Mouse (Mus musculus) heart, postnatal 0 days (tissue): ENCODE measurements around the gene Bdkrb1. TPM values are rescaled to one million over a fixed set of nuclear protein-coding genes. Genes with fewer than 3 reads are reported as not detected.

ENCODE experiments used
- ATAC-seq: fragments of 200-750 bp; cut with Nextera tagmentation; 2 replicates; pipeline ENCODE4 v1.8.0; 2017; ENCODE audit warnings: low read depth, moderate number of reproducible peaks, moderate library complexity; ENCODE audit not compliant: insufficient read depth
- DNase-seq: peaks from one replicate; pipeline ENCODE4 v3.0.0-alpha.2; 2016; ENCODE audit warnings: low spot score
- H3K27ac ChIP-seq: fragments of 300-500 bp; sonication (generic); 2 replicates; pipeline ENCODE4 v1.5.1; 2014; ENCODE audit warnings: low read depth, mild to moderate bottlenecking
- H3K27me3 ChIP-seq: fragments of 300-500 bp; sonication (generic); 2 replicates; pipeline ENCODE4 v1.6.1; 2014; ENCODE audit warnings: low read length, mixed read lengths; ENCODE audit not compliant: control insufficient read depth, insufficient read depth
- H3K36me3 ChIP-seq: fragments of 300-500 bp; sonication (generic); replicated peaks from 2 replicates; pipeline ENCODE4 v1.6.1; 2014; ENCODE audit warnings: low read length, mixed read lengths; ENCODE audit not compliant: control insufficient read depth, insufficient read depth
- H3K4me1 ChIP-seq: fragments of 300-500 bp; sonication (generic); 2 replicates; pipeline ENCODE4 v1.6.1; 2014; ENCODE audit warnings: antibody characterized with exemption; ENCODE audit not compliant: control insufficient read depth, insufficient read depth
- H3K4me2 ChIP-seq: fragments of 300-500 bp; sonication (generic); 2 replicates; pipeline ENCODE4 v1.6.1; 2014; ENCODE audit warnings: low read depth, mild to moderate bottlenecking, low read length, moderate library complexity
- H3K4me3 ChIP-seq: fragments of 300-500 bp; sonication (generic); 2 replicates; pipeline ENCODE4 v1.5.1; 2014; ENCODE audit warnings: low read depth, low read length
- H3K9ac ChIP-seq: fragments of 300-500 bp; sonication (generic); replicated peaks from 2 replicates; pipeline ENCODE4 v1.6.1; 2014; ENCODE audit warnings: low read depth, low read length, mixed read lengths
- H3K9me3 ChIP-seq: fragments of 300-500 bp; sonication (generic); replicated peaks from 2 replicates; pipeline ENCODE4 v1.6.1; 2016; ENCODE audit warnings: low read length; ENCODE audit not compliant: control insufficient read depth
- CTCF ChIP-seq: IDR thresholded peaks from 2 replicates; pipeline ENCODE4 v1.5.1; 2016; ENCODE audit warnings: antibody characterized with exemption, control low read depth, low read depth
- EP300 ChIP-seq: IDR thresholded peaks from 2 replicates; pipeline ENCODE4 v1.6.1; 2016; ENCODE audit warnings: antibody characterized with exemption, low read depth
- WGBS: fragments of 180-500 bp; shearing (Covaris S2); extraction: QIAGEN DNeasy Blood & Tissue Kit; methylation state at CpG from one replicate; pipeline ENCODE4 v1.1.7; 2014; 5-methylcytosine and 5-hydroxymethylcytosine counted together
- polyA plus RNA-seq: library from polyadenylated mRNA; unstranded; fragments of >200 nt; fragmentation: Nextera tagmentation; extraction: Ambion mirVana; gene quantifications from 2 replicates; pipeline ENCODE4 v1.2.1, GENCODE M21; 2015
- total RNA-seq: library from RNA; depleted of rRNA; stranded (reverse); fragments of >200 nt; gene quantifications from 2 replicates; pipeline ENCODE4 v1.2.3, GENCODE M21; 2014; ENCODE audit warnings: low replicate concordance

Gene Bdkrb1
- total and polyA plus RNA-seq, 2 experiments from 2014 or later: not detected

GRCm38 (mm10) chr12:105599098-105599497, 3.8 kb upstream of the Bdkrb1 start:
- Histone ChIP-seq H3K4me1 (no peaks in the 10 kb centered on the region), H3K27ac (no peak overlapping the region), H3K9me3 (no peaks in the 10 kb centered on the region), H3K36me3 (no peaks in the 10 kb centered on the region), H3K4me3 (no peak overlapping the region), H3K4me2 (no peak overlapping the region), H3K9ac (no peak overlapping the region), H3K27me3 (no peaks in the 10 kb centered on the region)
- ATAC-seq: no peak
- WGBS: 77% methylated on average over 5 of the region's 5 CpGs
- no peak for TF ChIP-seq CTCF
- no peak for DNase-seq

GRCm38 (mm10) chr12:105601586-105601985, 1.3 kb upstream of the Bdkrb1 start:
- no peaks in the 10 kb centered on the region for H3K36me3 ChIP-seq
- H3K4me1 ChIP-seq: no peaks in the 10 kb centered on the region
- H3K4me3 ChIP-seq: no peak overlapping the region
- H3K27ac ChIP-seq: no peak overlapping the region
- H3K9ac ChIP-seq: no peak overlapping the region
- 27% methylated on average over 6 of the region's 6 CpGs for WGBS
- no peak for TF ChIP-seq CTCF
- no peak for TF ChIP-seq EP300
- no peaks in the 10 kb centered on the region for H3K27me3 ChIP-seq
- no peaks in the 10 kb centered on the region for H3K9me3 ChIP-seq
- ATAC-seq (no peak), DNase-seq (no peak)
- H3K4me2 ChIP-seq: no peak overlapping the region

- no peak overlapping the region for H3K4me2 ChIP-seq
- H3K27me3 ChIP-seq: no peaks in the 10 kb centered on the region
- no peak for ATAC-seq
- 85% methylated on average over 11 of the region's 11 CpGs for WGBS
- H3K4me3 ChIP-seq: no peak overlapping the region
- DNase-seq: no peak
- H3K9me3 ChIP-seq: no peaks in the 10 kb centered on the region
- no peak overlapping the region for H3K9ac ChIP-seq
- TF ChIP-seq CTCF (no peak), EP300 (no peak)
- no peaks in the 10 kb centered on the region for H3K36me3 ChIP-seq
- H3K27ac ChIP-seq: no peak overlapping the region
- no peaks in the 10 kb centered on the region for H3K4me1 ChIP-seq
These were observed 1.0 kb downstream of the Bdkrb1 start for GRCm38 (mm10) chr12:105603904-105604303.

GRCm38 (mm10) chr12:105605212-105605611, 2.3 kb downstream of the Bdkrb1 start:
- Histone ChIP-seq H3K27me3 (no peaks in the 10 kb centered on the region), H3K36me3 (no peaks in the 10 kb centered on the region), H3K9ac (no peak overlapping the region), H3K4me2 (no peak overlapping the region), H3K27ac (no peak overlapping the region), H3K4me1 (no peaks in the 10 kb centered on the region), H3K9me3 (no peaks in the 10 kb centered on the region), H3K4me3 (no peak overlapping the region)
- DNase-seq (no peak), ATAC-seq (no peak)
- TF ChIP-seq EP300 (no peak), CTCF (no peak)
- 54% methylated on average over 8 of the region's 8 CpGs for WGBS

- no peak overlapping the region for H3K4me3 ChIP-seq
- no peaks in the 10 kb centered on the region for H3K27me3 ChIP-seq
- no peaks in the 10 kb centered on the region for H3K4me1 ChIP-seq
- no peaks in the 10 kb centered on the region for H3K36me3 ChIP-seq
- no peaks in the 10 kb centered on the region for H3K9me3 ChIP-seq
- 54% methylated on average over 4 of the region's 4 CpGs for WGBS
- no peak overlapping the region for H3K4me2 ChIP-seq
- ATAC-seq (no peak), DNase-seq (no peak)
- no peak overlapping the region for H3K27ac ChIP-seq
- H3K9ac ChIP-seq: no peak overlapping the region
- TF ChIP-seq EP300: no peak
- TF ChIP-seq CTCF: no peak
These were observed 4.0 kb downstream of the Bdkrb1 start for GRCm38 (mm10) chr12:105606881-105607280.

- Histone ChIP-seq H3K27me3 (no peaks in the 10 kb centered on the region), H3K4me2 (no peak overlapping the region), H3K4me3 (no peak overlapping the region), H3K9me3 (no peaks in the 10 kb centered on the region), H3K27ac (no peak overlapping the region), H3K4me1 (peaks cover 5% of the 10 kb centered on the region; the same call in 1 of the 2 replicates), H3K9ac (no peak overlapping the region), H3K36me3 (peaks cover 18% of the 10 kb centered on the region; the same call in 1 of the 2 replicates)
- TF ChIP-seq EP300 (no peak), CTCF (no peak)
- WGBS: 98% methylated on average over 2 of the region's 2 CpGs
- ATAC-seq: no peak
- no peak for DNase-seq
These were observed 8.2 kb downstream of the Bdkrb1 start for GRCm38 (mm10) chr12:105611045-105611444.
